Mouse (Mus musculus): ENCODE measurements around the gene Hnrnpa1. TPM values are rescaled to one million over a fixed set of nuclear protein-coding genes. Genes with fewer than 3 reads are reported as not detected.

Hnrnpa1 gene
- polyA plus RNA-seq, 1 experiment from 2014 or later: 1,035 TPM

- WGBS: 24% methylated on average over 2 of the region's 2 CpGs
- peak overlapping the region; percentile 1; the same call in 1 of the 2 replicates for H3K4me3 ChIP-seq (ENCODE audit: low read depth, low read length)
- ATAC-seq (ENCODE audit: insufficient read depth) (peak; percentile 21; the same call in 1 of the 2 replicates), DNase-seq (peak; percentile 67)
- peak overlapping the region; percentile 13; the same call in 1 of the 2 replicates for H3K4me2 ChIP-seq
- no peaks in the 10 kb centered on the region for H3K27me3 ChIP-seq (ENCODE audit: insufficient read depth, low read length)
- peak overlapping the region; percentile 1; the same call in 1 of the 2 replicates for H3K27ac ChIP-seq (ENCODE audit: low read depth)
- H3K9ac ChIP-seq: no peak overlapping the region
- H3K4me1 ChIP-seq (ENCODE audit: insufficient read depth): peaks cover 7% of the 10 kb centered on the region; the same call in 1 of the 2 replicates
- TF ChIP-seq CTCF (IDR thresholded peaks at IDR 0.05; ENCODE audit: low read depth): peak; percentile 87
- H3K9me3 ChIP-seq (ENCODE audit: low read depth, low read length): no peaks in the 10 kb centered on the region
- H3K36me3 ChIP-seq (ENCODE audit: insufficient read depth): peaks cover 43% of the 10 kb centered on the region
Measured at GRCm38 (mm10) chr15:103250195-103250740, 10.0 kb downstream of the Hnrnpa1 start.

GRCm38 (mm10) chr15:103251595-103251994, 11.4 kb downstream of the Hnrnpa1 start:
- ATAC-seq (ENCODE audit: insufficient read depth): no peak
- Histone ChIP-seq H3K27ac (ENCODE audit: low read depth) (no peak overlapping the region; the same call in 1 of the 2 replicates), H3K4me3 (ENCODE audit: low read depth, low read length) (no peak overlapping the region), H3K9ac (no peak overlapping the region), H3K4me2 (peak overlapping the region; percentile 35; the same call in 1 of the 2 replicates), H3K36me3 (ENCODE audit: insufficient read depth) (peaks cover 29% of the 10 kb centered on the region), H3K27me3 (ENCODE audit: insufficient read depth, low read length) (no peaks in the 10 kb centered on the region), H3K9me3 (ENCODE audit: low read depth, low read length) (no peaks in the 10 kb centered on the region), H3K4me1 (ENCODE audit: insufficient read depth) (peaks cover 7% of the 10 kb centered on the region; the same call in 1 of the 2 replicates)
- DNase-seq: no peak
- TF ChIP-seq CTCF (IDR thresholded peaks at IDR 0.05; ENCODE audit: low read depth): no peak
- WGBS: 36% methylated on average over 1 of the region's 1 CpGs

GRCm38 (mm10) chr15:103252660-103253059, 12.4 kb downstream of the Hnrnpa1 start:
- peak overlapping the region; percentile 0; the same call in 1 of the 2 replicates for H3K4me3 ChIP-seq (ENCODE audit: low read depth, low read length)
- no peak for DNase-seq
- no peak for TF ChIP-seq CTCF (IDR thresholded peaks at IDR 0.05; ENCODE audit: low read depth)

DNA sequence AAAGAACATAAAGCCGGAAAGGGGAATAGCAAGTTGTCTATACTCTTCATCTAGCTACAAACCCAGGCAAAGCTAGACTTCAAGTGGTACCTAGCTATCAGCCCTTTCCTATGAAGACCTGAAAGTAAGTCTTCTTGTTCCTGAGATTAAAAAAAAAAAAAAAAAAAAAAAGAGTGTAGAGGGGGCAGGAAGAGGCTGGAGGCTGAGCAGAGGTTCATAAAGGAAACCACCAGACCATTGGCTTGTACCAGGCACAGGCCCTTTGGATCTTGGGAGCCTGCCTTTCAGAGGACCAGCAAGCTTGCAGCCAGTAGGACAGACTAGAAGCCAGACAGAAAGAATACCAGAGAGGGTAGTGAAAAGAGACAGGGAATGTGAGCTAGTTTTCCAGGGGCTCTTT, 13.1 kb downstream of the Hnrnpa1 start:
- 88% methylated on average over 1 of the region's 1 CpGs for WGBS
- Histone ChIP-seq H3K27ac (ENCODE audit: low read depth) (peak overlapping the region; percentile 30; the same call in 1 of the 2 replicates), H3K4me3 (ENCODE audit: low read depth, low read length) (peak overlapping the region; percentile 40; the same call in 1 of the 2 replicates), H3K9me3 (ENCODE audit: low read depth, low read length) (no peaks in the 10 kb centered on the region), H3K36me3 (ENCODE audit: insufficient read depth) (peaks cover 12% of the 10 kb centered on the region), H3K4me1 (ENCODE audit: insufficient read depth) (peaks cover 9% of the 10 kb centered on the region; the same call in 1 of the 2 replicates), H3K27me3 (ENCODE audit: insufficient read depth, low read length) (no peaks in the 10 kb centered on the region), H3K4me2 (peak overlapping the region; percentile 35; the same call in 1 of the 2 replicates), H3K9ac (no peak overlapping the region)
- no peak for ATAC-seq (ENCODE audit: insufficient read depth)
- no peak for DNase-seq
- no peak for TF ChIP-seq CTCF (IDR thresholded peaks at IDR 0.05; ENCODE audit: low read depth)

More at GRCm38 (mm10) chr15:103252660-103253059, 12.4 kb downstream of the Hnrnpa1 start:
- H3K4me1 ChIP-seq (ENCODE audit: insufficient read depth): peaks cover 7% of the 10 kb centered on the region; the same call in 1 of the 2 replicates
- no peaks in the 10 kb centered on the region for H3K27me3 ChIP-seq (ENCODE audit: insufficient read depth, low read length)
- WGBS: 73% methylated on average over 3 of the region's 3 CpGs
- no peaks in the 10 kb centered on the region for H3K9me3 ChIP-seq (ENCODE audit: low read depth, low read length)
- H3K9ac ChIP-seq: no peak overlapping the region
- H3K4me2 ChIP-seq: peak overlapping the region; percentile 35; the same call in 1 of the 2 replicates
- no peak overlapping the region for H3K27ac ChIP-seq (ENCODE audit: low read depth)
- ATAC-seq (ENCODE audit: insufficient read depth): no peak
- H3K36me3 ChIP-seq (ENCODE audit: insufficient read depth): peaks cover 19% of the 10 kb centered on the region

DNA sequence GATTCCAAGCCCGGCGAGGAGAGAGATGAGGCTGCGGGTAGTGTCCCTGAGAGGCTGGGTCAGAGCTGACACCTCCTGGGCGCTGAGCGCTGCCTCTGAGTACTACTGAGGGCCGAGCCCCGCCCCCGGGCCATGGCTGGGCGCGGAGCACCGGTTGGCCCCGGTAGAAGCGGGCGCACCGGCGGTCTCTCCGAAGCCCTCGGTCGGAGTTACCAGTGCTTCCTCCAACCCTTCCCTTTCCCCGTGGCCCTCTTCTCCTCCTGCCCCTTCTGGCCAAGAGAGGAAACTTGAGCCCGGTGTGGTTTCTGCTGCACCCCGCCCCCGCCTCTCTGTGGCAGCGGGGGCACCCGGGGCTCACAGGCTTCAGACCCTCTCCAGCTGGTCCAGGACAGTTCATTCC, 14.9 kb downstream of the Hnrnpa1 start:
- peak overlapping the region; percentile 80 for H3K4me2 ChIP-seq
- DNase-seq: peak; percentile 56
- H3K9ac ChIP-seq: peak overlapping the region; percentile 62
- peak overlapping the region; percentile 40 for H3K4me3 ChIP-seq (ENCODE audit: low read depth, low read length)
- peaks cover 14% of the 10 kb centered on the region; the same call in 1 of the 2 replicates for H3K4me1 ChIP-seq (ENCODE audit: insufficient read depth)
- WGBS: under 1% methylated on average over 25 of the region's 25 CpGs
- 0 out of 2 replicates have a peak overlapping the region, but pooled peaks have one; percentile 9 for H3K27ac ChIP-seq (ENCODE audit: low read depth)
- peak; percentile 48 for ATAC-seq (ENCODE audit: insufficient read depth)
- no peaks in the 10 kb centered on the region for H3K27me3 ChIP-seq (ENCODE audit: insufficient read depth, low read length)
- H3K9me3 ChIP-seq (ENCODE audit: low read depth, low read length): no peaks in the 10 kb centered on the region
- peak; percentile 46 for TF ChIP-seq CTCF (IDR thresholded peaks at IDR 0.05; ENCODE audit: low read depth)
- H3K36me3 ChIP-seq (ENCODE audit: insufficient read depth): no peaks in the 10 kb centered on the region

- no peak for DNase-seq
- Histone ChIP-seq H3K4me1 (ENCODE audit: insufficient read depth) (peaks cover 14% of the 10 kb centered on the region; the same call in 1 of the 2 replicates), H3K27ac (ENCODE audit: low read depth) (no peak overlapping the region), H3K4me2 (no peak overlapping the region), H3K36me3 (ENCODE audit: insufficient read depth) (no peaks in the 10 kb centered on the region), H3K27me3 (ENCODE audit: insufficient read depth, low read length) (no peaks in the 10 kb centered on the region), H3K4me3 (ENCODE audit: low read depth, low read length) (no peak overlapping the region), H3K9ac (no peak overlapping the region), H3K9me3 (ENCODE audit: low read depth, low read length) (no peaks in the 10 kb centered on the region)
- TF ChIP-seq CTCF (IDR thresholded peaks at IDR 0.05; ENCODE audit: low read depth): no peak
- WGBS: 83% methylated on average over 6 of the region's 6 CpGs
- ATAC-seq (ENCODE audit: insufficient read depth): no peak
Measured at GRCm38 (mm10) chr15:103256210-103256986, 16.2 kb downstream of the Hnrnpa1 start.
